Comparison of ENCODE assay signal across 30 mouse cellular contexts in the genomic region with DNA sequence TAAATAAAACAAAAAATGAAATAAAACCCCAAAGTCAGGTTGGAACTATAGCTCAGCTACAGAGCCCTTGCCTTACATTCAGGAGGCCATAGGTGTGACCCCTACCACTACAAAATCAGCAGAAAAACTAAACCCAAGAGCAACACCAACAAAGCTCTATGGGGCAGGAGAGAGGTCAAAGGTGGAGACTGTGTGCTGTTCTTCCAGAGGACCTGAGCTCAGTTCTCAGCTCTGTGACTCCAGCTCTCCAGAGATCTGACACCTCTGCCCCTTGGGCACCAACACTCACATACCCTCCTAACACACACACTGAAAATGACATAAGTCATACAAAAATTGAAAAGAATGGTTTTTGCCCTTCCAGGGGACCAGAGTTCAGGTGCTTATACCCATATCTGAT. TPM values are rescaled to one million over a fixed set of nuclear protein-coding genes. Genes with fewer than 3 reads are reported as not detected.
A peak's percentile ranks its signal among the peaks of the same experiment; 100 is the strongest.
DNase-seq lines count a peak whose midpoint lies in the region; ATAC-seq and TF ChIP-seq lines count a peak whose summit lies in the region.
"Had no signal": no experiment of that assay in that cellular context is flagged by ENCODE, and none has a peak within 500 bp of the region (broad histone marks: within the 10 kb centered on the region; RNA-seq: fewer than 3 reads in every experiment).

No protein-coding gene starts in this region.

- TF ChIP-seq CTCF in liver, embryonic 14.5 days (IDR thresholded peaks at IDR 0.05; ENCODE audit: low read depth) = no peak
- no peak for TF ChIP-seq CTCF in liver, postnatal 0 days (IDR thresholded peaks at IDR 0.05; ENCODE audit: low read depth)

- no peak overlapping the region for H3K4me3 ChIP-seq in liver, embryonic 11.5 days (ENCODE audit: low read depth, low read length)
- H3K4me3 ChIP-seq in liver, embryonic 14.5 days (ENCODE audit: insufficient read depth in 1 of 2, low read depth in 2 of 2, low read length in 2 of 2) = no peak overlapping the region
- H3K4me3 ChIP-seq in liver, postnatal 0 days (ENCODE audit: low read depth, low read length) = no peak overlapping the region
- H3K4me3 ChIP-seq in forebrain, embryonic 14.5 days (ENCODE audit: low read depth, low read length) = no peak overlapping the region
- H3K4me3 ChIP-seq: forebrain, embryonic 12.5 days; gastrocnemius, adult 2 months; heart, adult 2 months; heart, embryonic 10.5 days; heart, embryonic 13.5 days had no signal

- H3K27ac ChIP-seq in liver, embryonic 11.5 days (ENCODE audit: low read depth, low read length) = peak overlapping the region; percentile 64
- peak overlapping the region; percentile 90 for H3K27ac ChIP-seq in liver, embryonic 14.5 days
- H3K27ac ChIP-seq in liver, postnatal 0 days (ENCODE audit: low read depth) = peak overlapping the region; percentile 41
- H3K27ac ChIP-seq in forebrain, embryonic 14.5 days (ENCODE audit: low read depth, low read length) = no peak overlapping the region
- H3K27ac ChIP-seq: forebrain, embryonic 12.5 days; gastrocnemius, adult 2 months; heart, adult 2 months; heart, embryonic 10.5 days; heart, embryonic 13.5 days; hindbrain, embryonic 14.5 days; hindbrain, postnatal 0 days had no signal

- no peaks in the 10 kb centered on the region for H3K9me3 ChIP-seq in liver, embryonic 11.5 days (ENCODE audit: control insufficient read depth, low read length)
- H3K9me3 ChIP-seq in liver, embryonic 14.5 days (ENCODE audit: control insufficient read depth, low read length) = no peaks in the 10 kb centered on the region
- no peaks in the 10 kb centered on the region for H3K9me3 ChIP-seq in liver, postnatal 0 days (ENCODE audit: low read length)
- H3K9me3 ChIP-seq in forebrain, embryonic 14.5 days (replicated peaks; ENCODE audit: control insufficient read depth, low read length) = no peaks in the 10 kb centered on the region
- H3K9me3 ChIP-seq: forebrain, embryonic 12.5 days; G1E; heart, embryonic 10.5 days; heart, embryonic 13.5 days had no signal

- DNase-seq in liver, embryonic 11.5 days (ENCODE audit: low spot score) = no peak
- no peak for DNase-seq in liver
- DNase-seq in liver, embryonic 14.5 days (ENCODE audit: low read depth in 3 of 3, low spot score in 3 of 3) = no peak
- no peak for DNase-seq in liver, postnatal 0 days
- DNase-seq in forebrain, embryonic 14.5 days (ENCODE audit: low spot score) = no peak
- DNase-seq in MN1 (ENCODE audit: low spot score) = no peak
- DNase-seq: adrenal gland, adult 8-10 months; B cell, adult 2 months; cerebellum, adult 18-20 months; cerebellum, adult 9-10 months; cerebellum, postnatal 14 days; gastrocnemius, adult 2 months; gastrocnemius, postnatal 36 days; heart, adult 2 months; heart, postnatal 14 days; heart, postnatal 4 days had no signal

- peaks cover 4% of the 10 kb centered on the region; the same call in 1 of the 2 replicates for H3K4me1 ChIP-seq in liver, embryonic 11.5 days (replicated peaks; ENCODE audit: control insufficient read depth, insufficient read depth, low read length)
- peaks cover 10 to 19% of the 10 kb centered on the region in 2 experiments for H3K4me1 ChIP-seq in liver, embryonic 14.5 days (replicated peaks; ENCODE audit: control insufficient read depth in 2 of 2, insufficient read depth in 2 of 2, low read length in 1 of 2)
- H3K4me1 ChIP-seq in liver, postnatal 0 days (ENCODE audit: insufficient read depth) = no peaks in the 10 kb centered on the region
- H3K4me1 ChIP-seq in forebrain, embryonic 14.5 days (ENCODE audit: control insufficient read depth, insufficient read depth, low read length) = no peaks in the 10 kb centered on the region
- H3K4me1 ChIP-seq: forebrain, embryonic 12.5 days; heart, embryonic 10.5 days; heart, embryonic 13.5 days had no signal

- H3K27me3 ChIP-seq in liver, embryonic 11.5 days (replicated peaks; ENCODE audit: control insufficient read depth, insufficient read depth, low read length) = no peaks in the 10 kb centered on the region
- H3K27me3 ChIP-seq in liver, embryonic 14.5 days (ENCODE audit: control insufficient read depth, insufficient read depth, low read length) = no peaks in the 10 kb centered on the region
- H3K27me3 ChIP-seq in liver, postnatal 0 days (ENCODE audit: insufficient read depth, low read length) = no peaks in the 10 kb centered on the region
- H3K27me3 ChIP-seq in forebrain, embryonic 14.5 days (replicated peaks; ENCODE audit: control insufficient read depth, insufficient read depth, low read length) = no peaks in the 10 kb centered on the region
- H3K27me3 ChIP-seq: CH12.LX; heart, embryonic 13.5 days had no signal

- no peaks in the 10 kb centered on the region for H3K36me3 ChIP-seq in liver, embryonic 11.5 days (ENCODE audit: control insufficient read depth, insufficient read depth, low read length)
- H3K36me3 ChIP-seq in liver, embryonic 14.5 days (replicated peaks; ENCODE audit: control insufficient read depth, insufficient read depth, low read depth) = no peaks in the 10 kb centered on the region
- no peaks in the 10 kb centered on the region for H3K36me3 ChIP-seq in liver, postnatal 0 days (replicated peaks; ENCODE audit: insufficient read depth, low read length)
- H3K36me3 ChIP-seq in forebrain, embryonic 14.5 days (ENCODE audit: control insufficient read depth, insufficient read depth, low read length) = no peaks in the 10 kb centered on the region
- H3K36me3 ChIP-seq: forebrain, embryonic 12.5 days; G1E; heart, embryonic 10.5 days; heart, embryonic 13.5 days had no signal

- H3K9ac ChIP-seq in liver, embryonic 11.5 days (ENCODE audit: low read depth, low read length) = no peak overlapping the region
- peak overlapping the region; percentile 58 for H3K9ac ChIP-seq in liver, embryonic 14.5 days (replicated peaks)
- H3K9ac ChIP-seq in liver, postnatal 0 days (replicated peaks) = no peak overlapping the region
- no peak overlapping the region for H3K9ac ChIP-seq in forebrain, embryonic 14.5 days (ENCODE audit: low read length)
- H3K9ac ChIP-seq: forebrain, embryonic 12.5 days; heart, embryonic 13.5 days; hindbrain, embryonic 14.5 days had no signal

- no peak overlapping the region for H3K4me2 ChIP-seq in liver, embryonic 11.5 days
- H3K4me2 ChIP-seq in liver, embryonic 14.5 days (ENCODE audit: low read depth) = peak overlapping the region; percentile 47
- H3K4me2 ChIP-seq in liver, postnatal 0 days (ENCODE audit: low read depth, low read length) = no peak overlapping the region
- H3K4me2 ChIP-seq in forebrain, embryonic 14.5 days (ENCODE audit: low read length) = no peak overlapping the region
- H3K4me2 ChIP-seq: forebrain, embryonic 12.5 days; heart, embryonic 13.5 days; hindbrain, embryonic 14.5 days had no signal

- ATAC-seq in liver, embryonic 11.5 days (replicated peaks; ENCODE audit: low FRiP score) = peak; percentile 53
- peak; percentile 50 for ATAC-seq in liver, embryonic 14.5 days (ENCODE audit: insufficient read depth)
- no peak for ATAC-seq in liver, postnatal 0 days
- no peak for ATAC-seq in forebrain, embryonic 14.5 days
- ATAC-seq: activated CD4-positive, CD25-positive, alpha-beta regulatory T cell, adult 4 months; forebrain, embryonic 16.5 days; hindbrain, postnatal 0 days; inflammation-experienced regulatory T-cells, adult 6 months had no signal

- no peak for TF ChIP-seq EP300 in liver, embryonic 14.5 days (IDR thresholded peaks at IDR 0.05; ENCODE audit: low read depth)
- TF ChIP-seq EP300 in liver, postnatal 0 days (IDR thresholded peaks at IDR 0.05; ENCODE audit: low read depth) = no peak

RNA-seq across cellular contexts. Expression of a gene that starts 16.9 kb away (rescaled TPM):
- 126 and 129 TPM in 2 replicates for polyA plus RNA-seq in liver, embryonic 11.5 days (2014; fragmentation: Nextera tagmentation; extraction: Ambion mirVana)
- 29.3 and 36.1 TPM in 2 replicates for polyA plus RNA-seq in liver, embryonic 14.5 days (2012; rRNA removed)
- 44.4 and 48.5 TPM in 2 replicates for polyA plus RNA-seq in liver, embryonic 14.5 days (2014; fragmentation: Nextera tagmentation; extraction: Ambion mirVana)
- 25.2 and 31.1 TPM in 2 replicates for polyA plus RNA-seq in liver, postnatal 0 days (2015; fragmentation: Nextera tagmentation; extraction: Ambion mirVana)
- 50.7 and 61.9 TPM in 2 replicates for polyA plus RNA-seq in forebrain, embryonic 14.5 days (2014; fragmentation: Nextera tagmentation; extraction: Ambion mirVana)

RNA-seq across cellular contexts. Expression of a gene that starts 42.5 kb away (rescaled TPM):
- polyA plus RNA-seq in liver, embryonic 11.5 days (2014; fragmentation: Nextera tagmentation; extraction: Ambion mirVana) = not detected in 2 replicates
- not detected in 2 replicates for polyA plus RNA-seq in liver, embryonic 14.5 days (2012; rRNA removed)
- polyA plus RNA-seq in liver, embryonic 14.5 days (2014; fragmentation: Nextera tagmentation; extraction: Ambion mirVana) = not detected in 2 replicates
- not detected in 2 replicates for polyA plus RNA-seq in liver, postnatal 0 days (2015; fragmentation: Nextera tagmentation; extraction: Ambion mirVana)
- polyA plus RNA-seq in forebrain, embryonic 14.5 days (2014; fragmentation: Nextera tagmentation; extraction: Ambion mirVana) = not detected in 2 replicates
- polyA plus RNA-seq: activated CD4-positive, CD25-positive, alpha-beta regulatory T cell, adult 4 months; embryonic facial prominence, embryonic 11.5 days; embryonic facial prominence, embryonic 14.5 days; forebrain, embryonic 12.5 days; forebrain, embryonic 16.5 days; G1E; heart, embryonic 10.5 days; heart, embryonic 13.5 days; heart, embryonic 16.5 days; hindbrain, embryonic 14.5 days; hindbrain, postnatal 0 days; inflammation-experienced regulatory T-cells, adult 6 months; intestine, embryonic 16.5 days had no signal

RNA-seq across cellular contexts. Expression of a gene that starts 51.6 kb away (rescaled TPM):
- 4.5 and 5.1 TPM in 2 replicates for polyA plus RNA-seq in liver, embryonic 11.5 days (2014; fragmentation: Nextera tagmentation; extraction: Ambion mirVana)
- 1.8 and 1.9 TPM in 2 replicates for polyA plus RNA-seq in liver, embryonic 14.5 days (2012; rRNA removed)
- 1.9 and 2.4 TPM in 2 replicates for polyA plus RNA-seq in liver, embryonic 14.5 days (2014; fragmentation: Nextera tagmentation; extraction: Ambion mirVana)
- polyA plus RNA-seq in liver, postnatal 0 days (2015; fragmentation: Nextera tagmentation; extraction: Ambion mirVana) = 1.7 and 2.3 TPM in 2 replicates
- 3.8 and 7.7 TPM in 2 replicates for polyA plus RNA-seq in forebrain, embryonic 14.5 days (2014; fragmentation: Nextera tagmentation; extraction: Ambion mirVana)

Comparison
In these comparisons a context has a peak if more than half of its experiments do, and no peak if none do; other contexts are left out.
1. ATAC-seq: peak in liver, embryonic 11.5 days (single experiment) and liver, embryonic 14.5 days (single experiment); none in liver, postnatal 0 days (single experiment) and forebrain, embryonic 14.5 days (single experiment).